Mouse (Mus musculus) CD4-positive helper T cell, adult 2 months (primary cell): ENCODE results near the gene Pdpn.

Experiments used
- DNase-seq: peaks from one replicate; pipeline ENCODE4 v3.0.0-alpha.2; 2012; ENCODE audit warnings: low read depth, missing footprints, low spot score

Pdpn gene

DNA sequence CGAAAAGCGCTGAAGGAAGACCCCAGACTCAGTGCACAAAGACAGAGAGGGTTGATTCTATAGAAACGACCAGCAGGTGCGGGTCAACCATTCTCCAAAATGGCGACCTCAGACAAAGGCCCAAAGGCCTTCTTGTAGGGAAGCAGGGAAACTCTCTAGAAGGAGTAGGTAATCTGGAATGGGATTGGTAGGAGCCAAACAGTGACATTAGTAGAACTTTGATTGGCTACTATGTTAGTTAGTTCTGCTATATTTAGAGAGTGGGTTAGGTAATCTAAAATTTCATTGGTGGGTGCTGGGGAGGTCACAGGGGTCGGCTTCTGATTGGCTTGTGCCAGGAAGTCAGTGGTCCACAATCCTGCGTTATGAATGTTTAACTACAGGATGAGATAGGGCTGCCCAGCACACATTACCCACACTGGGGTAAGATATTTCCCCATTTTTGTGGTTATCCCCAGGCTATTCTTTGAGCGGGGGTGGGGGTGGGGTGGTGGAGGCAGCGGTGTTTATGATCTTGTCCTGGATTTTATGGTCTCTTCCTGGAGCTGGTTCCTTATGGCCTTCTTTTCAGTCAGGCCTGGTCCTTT, 59.7 kb downstream of the Pdpn start:
- DNase-seq = no peak

DNA sequence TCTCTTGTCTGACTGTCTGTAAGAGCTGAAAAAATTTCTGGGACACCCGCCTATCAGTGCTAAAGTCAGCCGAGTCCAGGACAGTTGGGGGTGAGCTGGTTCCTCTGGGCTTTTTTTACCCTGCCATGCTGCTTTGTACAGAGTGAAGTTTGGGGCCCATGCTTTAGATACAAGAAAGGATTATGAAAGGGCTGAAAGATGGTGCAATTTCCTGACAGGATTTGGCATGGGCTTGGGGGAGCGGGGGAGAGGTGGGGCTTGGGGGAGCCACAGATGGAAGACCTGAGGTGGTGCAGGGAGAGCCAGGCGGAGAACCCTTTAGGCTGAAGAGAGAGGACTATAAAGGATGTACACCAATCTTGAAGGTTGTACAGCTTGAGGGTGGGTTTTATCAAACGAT, 60.2 kb downstream of the Pdpn start:
- no peak for DNase-seq

DNA sequence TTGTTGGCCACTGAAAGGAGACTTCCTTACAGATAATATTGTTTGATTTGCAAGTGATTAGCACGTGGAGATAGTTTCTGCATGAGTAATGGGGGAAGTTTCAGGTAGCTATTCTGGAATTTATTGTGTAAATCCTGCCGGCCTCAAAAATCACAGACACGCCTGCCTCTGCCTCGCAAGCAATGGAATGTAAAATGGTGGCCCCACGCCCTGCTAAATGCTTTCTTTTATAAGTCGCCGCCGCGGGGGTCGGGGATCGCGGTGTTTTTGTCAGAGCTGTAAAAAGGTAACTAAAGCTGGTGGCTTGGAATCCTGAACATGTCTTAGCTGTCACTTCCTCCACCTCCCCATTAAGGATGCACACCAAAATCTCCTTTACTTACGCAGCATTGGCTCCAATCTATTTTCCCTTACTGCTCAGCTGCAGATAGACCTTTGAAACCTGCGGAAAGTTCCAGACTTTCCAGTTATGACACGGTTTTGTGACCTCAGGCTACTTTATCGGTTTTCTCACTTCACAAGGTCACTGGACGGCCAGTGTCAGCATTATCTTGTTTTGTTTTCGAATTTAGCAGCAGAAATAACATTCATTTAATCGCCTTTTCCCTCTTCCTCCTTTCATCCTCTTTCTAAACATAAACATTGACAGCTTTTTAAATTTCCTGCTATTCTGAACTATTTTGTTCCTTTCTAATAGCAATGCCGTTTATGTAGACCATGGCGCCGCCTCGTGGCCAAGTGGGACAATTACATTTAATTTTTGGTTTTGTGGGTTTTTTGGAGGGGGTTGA, 60.9 kb downstream of the Pdpn start:
- DNase-seq = peak; percentile 56

DNA sequence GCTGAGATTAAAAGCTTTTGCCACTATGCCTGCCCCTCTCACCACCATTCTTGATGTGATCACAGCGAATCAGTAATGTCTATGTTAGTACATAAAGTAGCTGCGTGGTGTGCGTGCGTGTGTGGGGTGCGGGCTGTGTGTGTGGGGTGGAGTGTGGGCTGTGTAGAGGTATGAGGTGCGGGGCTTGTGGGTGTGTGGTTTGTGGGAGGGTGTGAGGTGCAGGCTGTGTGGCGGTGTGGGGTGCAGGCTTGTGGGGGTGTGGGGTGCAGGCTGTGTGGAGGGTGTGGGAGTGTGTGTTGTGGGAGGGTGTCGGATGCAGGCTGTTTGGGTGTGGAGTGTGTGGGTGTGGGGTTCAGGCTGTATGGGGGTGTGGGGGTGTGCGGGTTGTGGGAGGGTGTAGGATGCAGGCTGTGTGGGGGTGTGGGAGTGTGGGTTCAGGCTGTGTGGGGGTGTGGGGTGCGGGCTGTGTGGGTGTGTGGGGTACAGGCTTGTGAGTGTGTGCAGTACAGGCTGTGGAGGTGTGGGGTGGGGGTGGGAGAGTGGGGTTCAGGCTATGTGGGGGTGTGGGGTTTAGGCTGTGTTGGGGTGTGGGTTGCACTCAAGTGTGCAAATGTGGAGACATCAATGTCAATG, 67.5 kb downstream of the Pdpn start:
- DNase-seq = no peak

DNA sequence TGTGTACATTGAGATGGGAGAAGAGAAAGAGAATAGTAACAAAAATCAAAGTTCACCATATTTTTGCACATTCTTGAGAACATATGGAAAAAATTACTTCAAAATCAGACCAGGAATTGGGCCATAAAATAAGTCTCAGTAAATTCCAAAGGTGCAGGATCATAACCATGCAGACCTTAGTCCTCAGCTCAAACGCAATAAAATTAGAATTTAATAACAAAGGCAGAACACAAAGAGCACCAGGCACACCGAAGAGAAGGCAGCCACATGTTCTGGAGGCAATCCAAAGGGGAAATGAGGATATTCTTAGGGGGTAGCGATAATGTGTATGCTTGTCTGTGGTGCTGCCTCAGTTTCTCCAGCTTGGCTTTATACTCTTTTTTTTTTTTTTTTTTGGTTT, 68.3 kb downstream of the Pdpn start:
- no peak for DNase-seq

DNA sequence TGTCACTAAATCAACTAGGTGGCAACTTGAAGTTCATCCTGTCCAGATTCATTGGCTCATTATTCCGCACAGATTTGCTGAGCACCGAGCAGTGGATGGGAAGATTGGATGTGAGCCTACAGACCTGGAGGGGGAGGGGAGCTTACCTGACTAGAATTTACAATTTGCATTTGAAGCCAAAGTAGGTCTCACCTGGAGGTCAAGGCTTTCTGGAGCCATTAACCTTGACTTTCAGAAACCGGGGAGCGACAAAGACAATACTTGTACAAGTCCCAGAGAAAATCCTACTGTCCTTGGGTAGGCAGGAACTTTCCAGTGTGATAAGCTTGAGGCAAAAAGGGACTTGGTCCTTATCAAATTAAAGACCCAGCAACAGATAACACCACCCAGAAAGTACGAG, 71.4 kb downstream of the Pdpn start:
- no peak for DNase-seq

DNA sequence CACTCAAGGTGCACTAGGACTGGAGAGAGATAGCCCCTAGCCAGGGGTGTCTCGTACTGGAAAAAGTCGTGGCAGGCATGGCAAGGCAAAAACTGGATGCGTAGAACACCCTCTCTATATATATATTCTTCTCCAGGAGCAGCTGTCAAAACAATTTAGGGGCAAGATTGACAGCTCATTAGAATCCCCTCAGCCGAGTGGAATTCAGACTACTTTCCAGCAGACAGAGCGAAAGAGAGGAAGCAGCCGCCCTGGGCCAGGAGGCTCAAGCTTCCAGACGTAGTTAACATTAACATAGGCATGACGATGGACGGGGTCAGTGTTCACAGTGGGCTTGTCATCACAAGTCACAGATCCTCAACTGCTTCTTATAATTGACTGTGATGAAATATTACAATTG, 73.5 kb downstream of the Pdpn start:
- no peak for DNase-seq

DNA sequence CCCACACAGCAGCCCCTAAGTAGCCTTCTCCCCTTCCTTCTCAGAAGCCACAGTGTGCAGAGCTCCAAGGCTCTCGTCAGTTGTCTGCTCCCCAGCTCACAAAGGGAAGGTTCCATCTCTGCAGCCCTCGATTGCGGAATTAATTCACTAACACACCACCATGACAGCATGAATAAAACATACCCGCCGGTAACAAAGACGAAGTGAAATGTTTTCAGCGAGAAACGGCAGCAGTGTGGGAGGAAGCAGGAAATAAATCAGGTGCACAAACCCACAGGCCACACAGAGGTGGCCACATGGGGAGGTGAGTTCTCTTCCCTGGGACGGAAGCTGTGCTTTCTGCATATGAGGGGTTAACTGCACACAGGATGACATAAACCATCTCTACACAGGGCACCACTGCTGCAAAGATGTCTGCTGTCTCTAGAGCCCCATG, 80.0 kb downstream of the Pdpn start:
- DNase-seq = peak; percentile 83

DNA sequence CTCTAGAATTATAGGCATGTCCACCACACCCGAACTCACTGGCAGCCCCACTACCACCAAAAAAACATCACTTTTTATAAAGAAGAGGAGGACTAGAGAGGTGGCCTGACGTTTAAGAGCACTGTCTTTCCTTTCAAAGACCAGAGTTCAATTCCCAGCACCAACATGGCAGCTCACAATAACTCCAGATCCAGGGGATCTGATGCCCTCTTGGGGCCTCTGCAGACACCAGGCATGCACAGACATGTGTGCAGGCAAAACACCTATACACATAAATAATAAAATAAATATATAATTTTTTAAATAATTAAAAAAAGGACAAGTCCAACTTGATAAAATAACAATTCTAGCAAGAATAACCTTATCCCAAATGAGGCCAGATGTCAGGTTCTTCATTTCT, 80.5 kb downstream of the Pdpn start:
- no peak for DNase-seq
